Mouse (Mus musculus): ENCODE results near the gene Coq3. TPM values are rescaled to one million over a fixed set of nuclear protein-coding genes. Genes with fewer than 3 reads are reported as not detected.

The Coq3 gene
- total RNA-seq, 2 experiments from 2014 or later, result 3.4 to 4.7 TPM

Other genes with a start within 250 kb of the Coq3 start
- not detected in 2 replicates for gene Prdm13, start 193.7 kb upstream of the Coq3 start, total RNA-seq (2015)
- not detected in 2 replicates for gene Prdm13, start 193.7 kb upstream of the Coq3 start, total RNA-seq (2017)
- 41.6 and 47.0 TPM in 2 replicates for gene Ccnc, start 152.0 kb upstream of the Coq3 start, total RNA-seq (2015)
- gene Ccnc, start 152.0 kb upstream of the Coq3 start, total RNA-seq (2017), result 32.6 and 41.0 TPM in 2 replicates
- gene Usp45, start 112.5 kb upstream of the Coq3 start, total RNA-seq (2015), result 31.3 and 40.4 TPM in 2 replicates
- 22.8 and 23.9 TPM in 2 replicates for gene Usp45, start 112.5 kb upstream of the Coq3 start, total RNA-seq (2017)
- gene Tstd3, start 112.5 kb upstream of the Coq3 start, total RNA-seq (2015), result 31.1 and 40.9 TPM in 2 replicates
- gene Tstd3, start 112.5 kb upstream of the Coq3 start, total RNA-seq (2017), result 32.6 and 34.4 TPM in 2 replicates
- gene Pnisr, start 32.1 kb upstream of the Coq3 start, total RNA-seq (2015), result 125 and 128 TPM in 2 replicates
- 96.0 and 115 TPM in 2 replicates for gene Pnisr, start 32.1 kb upstream of the Coq3 start, total RNA-seq (2017)
- not detected in 2 replicates for gene Faxc, start 51.7 kb downstream of the Coq3 start, total RNA-seq (2015)
- gene Faxc, start 51.7 kb downstream of the Coq3 start, total RNA-seq (2017), result 0.07 TPM in 1 of 2 replicates, not detected in the other